Mouse (Mus musculus) heart, embryonic 11.5 days (tissue): ENCODE results near the gene Muc3a. TPM values are rescaled to one million over a fixed set of nuclear protein-coding genes. Genes with fewer than 3 reads are reported as not detected.
A peak's percentile ranks its signal among the peaks of the same experiment; 100 is the strongest.

ENCODE experiments used
- ATAC-seq: fragments of 200-750 bp; cut with Nextera tagmentation; replicated peaks from 2 replicates; pipeline ENCODE4 v1.8.0; 2017; ENCODE audit warnings: moderate library complexity; ENCODE audit not compliant: insufficient number of reproducible peaks, low FRiP score, low TSS enrichment
- H3K27ac ChIP-seq: fragments of 300-500 bp; sonication (generic); 2 replicates; pipeline ENCODE4 v1.5.1; 2014; ENCODE audit warnings: mild to moderate bottlenecking, low read depth, low read length
- H3K27me3 ChIP-seq: fragments of 300-500 bp; sonication (generic); 2 replicates; pipeline ENCODE4 v1.6.1; 2014; ENCODE audit warnings: mild to moderate bottlenecking, low read length, mixed read lengths; ENCODE audit not compliant: control insufficient read depth, insufficient read depth
- H3K36me3 ChIP-seq: fragments of 300-500 bp; sonication (generic); 2 replicates; pipeline ENCODE4 v1.6.1; 2014; ENCODE audit warnings: mild to moderate bottlenecking, low read length, moderate library complexity, mixed read lengths; ENCODE audit not compliant: control insufficient read depth, insufficient read depth
- H3K4me1 ChIP-seq: fragments of 300-500 bp; sonication (generic); 2 replicates; pipeline ENCODE4 v1.6.1; 2014; ENCODE audit warnings: low read length; ENCODE audit not compliant: control insufficient read depth, insufficient read depth
- H3K4me2 ChIP-seq: fragments of 300-500 bp; sonication (generic); 2 replicates; pipeline ENCODE4 v1.6.1; 2014; ENCODE audit warnings: mild to moderate bottlenecking, moderate library complexity
- H3K4me3 ChIP-seq: fragments of 300-500 bp; sonication (generic); 2 replicates; pipeline ENCODE4 v1.5.1; 2014; ENCODE audit warnings: low read depth, low read length
- H3K9ac ChIP-seq: fragments of 300-500 bp; sonication (generic); 2 replicates; pipeline ENCODE4 v1.6.1; 2014; ENCODE audit warnings: mild to moderate bottlenecking, low read depth, low read length, moderate library complexity
- H3K9me3 ChIP-seq: fragments of 300-500 bp; sonication (generic); replicated peaks from 2 replicates; pipeline ENCODE4 v1.6.1; 2016; ENCODE audit warnings: low read length; ENCODE audit not compliant: control insufficient read depth
- WGBS: fragments of 180-500 bp; shearing (Covaris S2); extraction: QIAGEN DNeasy Blood & Tissue Kit; methylation state at CpG from one replicate; pipeline ENCODE4 v1.1.7; 2014; ENCODE audit not compliant: insufficient replicate concordance; 5-methylcytosine and 5-hydroxymethylcytosine counted together
- polyA plus RNA-seq: library from polyadenylated mRNA; unstranded; fragments of >200 nt; fragmentation: Nextera tagmentation; extraction: Ambion mirVana; gene quantifications from 2 replicates; pipeline ENCODE4 v1.2.1, GENCODE M21; 2014

Gene Muc3a
- 0.27 and 0.45 TPM in 2 replicates for polyA plus RNA-seq

DNA sequence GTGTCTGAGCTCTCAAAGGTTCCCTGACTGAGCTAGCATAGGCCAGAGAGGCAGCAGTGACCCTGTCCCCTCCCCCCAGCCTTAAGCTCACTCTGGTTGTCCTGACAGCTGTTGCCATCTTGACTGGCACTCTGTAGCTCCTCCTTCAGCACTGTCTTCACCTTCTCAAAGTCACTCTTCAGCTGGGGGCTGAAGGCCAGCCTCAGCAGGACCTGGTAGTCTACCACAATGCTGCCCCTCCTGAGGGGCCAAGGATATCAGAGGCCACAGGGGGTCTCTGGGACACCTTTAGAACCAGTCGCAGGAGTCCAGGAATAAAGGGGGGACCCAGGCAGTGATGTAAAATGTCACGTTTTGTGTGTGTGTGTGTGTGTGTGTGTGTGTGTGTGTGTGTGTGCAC, at the start of gene Muc3a:
Muc3a (minus strand) TSS at position 101 of the 400 bp plus-strand sequence.
- Histone ChIP-seq H3K36me3 (no peaks in the 10 kb centered on the region), H3K9ac (no peak within 1 kb of the TSS), H3K27ac (no peak within 1 kb of the TSS), H3K4me2 (no peak within 1 kb of the TSS), H3K4me3 (no peak within 1 kb of the TSS), H3K4me1 (no peaks in the 10 kb centered on the region), H3K27me3 (no peaks in the 10 kb centered on the region; the same call in 1 of the 2 replicates), H3K9me3 (no peaks in the 10 kb centered on the region)
- 39% methylated on average over 2 of the region's 2 CpGs for WGBS
- no peak for ATAC-seq

DNA sequence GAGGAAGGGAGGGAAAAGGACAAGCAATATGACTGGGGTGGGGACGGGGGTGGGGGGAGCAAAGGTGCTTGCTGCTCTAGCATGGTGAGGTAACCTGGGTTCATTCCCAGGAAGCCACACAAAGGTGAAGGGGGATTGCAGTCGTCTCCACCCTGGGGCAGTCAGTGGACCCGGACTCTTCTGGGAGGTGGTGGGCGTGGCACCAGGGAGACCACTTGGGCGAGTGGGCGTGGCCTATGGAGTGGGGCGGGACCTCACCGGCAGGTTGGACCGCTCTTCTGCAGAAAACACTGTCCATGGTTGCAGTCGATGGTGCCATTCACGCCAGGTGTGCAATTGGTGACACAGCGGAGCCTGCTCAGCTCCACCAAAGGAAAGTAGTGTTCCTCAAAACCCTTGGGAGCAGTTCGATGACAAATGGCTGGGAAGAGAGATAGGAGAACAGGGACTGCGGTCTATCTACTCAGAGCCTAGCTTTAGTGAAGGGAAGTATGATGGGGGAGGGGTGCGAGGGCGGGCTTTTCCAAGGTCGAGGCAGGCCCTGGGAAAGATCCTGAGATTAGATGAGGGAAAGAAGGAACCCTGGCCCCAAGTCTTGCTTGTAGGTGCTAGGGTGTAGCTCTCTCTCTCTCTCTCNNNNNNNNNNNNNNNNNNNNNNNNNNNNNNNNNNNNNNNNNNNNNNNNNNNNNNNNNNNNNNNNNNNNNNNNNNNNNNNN, 917 bp downstream of the Muc3a start:
- H3K9me3 ChIP-seq, result no peaks in the 10 kb centered on the region
- H3K27ac ChIP-seq, result no peak overlapping the region
- H3K36me3 ChIP-seq, result no peaks in the 10 kb centered on the region
- H3K27me3 ChIP-seq, result no peaks in the 10 kb centered on the region; the same call in 1 of the 2 replicates
- ATAC-seq, result no peak
- H3K4me1 ChIP-seq, result no peaks in the 10 kb centered on the region
- no peak overlapping the region for H3K4me3 ChIP-seq
- no peak overlapping the region for H3K9ac ChIP-seq
- 14% methylated on average over 17 of the region's 17 CpGs for WGBS
- no peak overlapping the region for H3K4me2 ChIP-seq

DNA sequence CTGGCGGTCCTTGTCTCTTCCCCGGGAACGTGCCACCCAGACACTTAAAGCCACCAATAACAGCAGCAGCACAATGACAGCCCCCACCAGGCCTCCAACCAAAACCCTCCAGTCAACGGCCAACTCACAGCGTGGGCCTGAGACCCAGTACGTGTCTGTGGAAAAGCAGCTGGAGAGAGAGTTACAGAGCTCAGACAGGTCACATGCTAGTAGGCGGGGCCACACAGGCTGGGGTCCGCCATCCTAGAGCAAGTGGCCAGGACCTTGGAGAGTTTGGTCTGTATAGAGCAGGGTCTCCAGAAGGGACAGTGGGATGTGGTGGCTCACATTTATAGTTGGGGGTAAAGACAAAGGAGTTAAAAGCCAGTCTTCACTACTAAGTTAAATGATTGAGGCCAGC, 1.5 kb downstream of the Muc3a start:
- Histone ChIP-seq H3K9ac (no peak overlapping the region), H3K4me3 (no peak overlapping the region), H3K4me2 (no peak overlapping the region), H3K36me3 (no peaks in the 10 kb centered on the region), H3K4me1 (no peaks in the 10 kb centered on the region), H3K27ac (no peak overlapping the region), H3K27me3 (no peaks in the 10 kb centered on the region; the same call in 1 of the 2 replicates), H3K9me3 (no peaks in the 10 kb centered on the region)
- 0 out of 2 replicates have a peak, but pooled peaks have one; percentile 39 for ATAC-seq
- WGBS, result 59% methylated on average over 8 of the region's 8 CpGs

DNA sequence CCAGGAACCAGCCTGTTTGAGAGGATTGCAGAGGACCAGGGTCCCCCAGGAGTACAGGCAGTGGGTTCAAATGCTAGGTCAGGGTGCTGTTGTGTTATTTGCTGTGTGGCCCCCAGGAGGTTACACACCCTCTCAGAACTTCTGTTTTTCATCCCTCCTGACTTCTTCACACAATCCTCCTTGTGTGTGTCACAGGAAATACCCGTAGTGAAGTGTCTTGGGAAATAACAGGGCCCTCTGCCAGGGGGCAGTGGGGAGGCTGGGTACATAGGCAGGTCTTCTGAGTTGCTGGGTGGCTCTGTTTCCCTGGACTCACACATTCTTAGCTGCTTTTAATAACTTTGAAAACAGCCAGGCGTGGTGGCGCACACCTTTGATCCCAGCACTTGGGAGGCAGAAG, 6.9 kb downstream of the Muc3a start:
- 83% methylated on average over 3 of the region's 3 CpGs for WGBS
- no peak overlapping the region for H3K9ac ChIP-seq
- no peak overlapping the region for H3K27ac ChIP-seq
- no peaks in the 10 kb centered on the region for H3K9me3 ChIP-seq
- no peaks in the 10 kb centered on the region for H3K4me1 ChIP-seq
- H3K4me2 ChIP-seq, result no peak overlapping the region
- H3K4me3 ChIP-seq, result no peak overlapping the region
- H3K27me3 ChIP-seq, result no peaks in the 10 kb centered on the region; the same call in 1 of the 2 replicates
- no peaks in the 10 kb centered on the region for H3K36me3 ChIP-seq
- no peak for ATAC-seq

DNA sequence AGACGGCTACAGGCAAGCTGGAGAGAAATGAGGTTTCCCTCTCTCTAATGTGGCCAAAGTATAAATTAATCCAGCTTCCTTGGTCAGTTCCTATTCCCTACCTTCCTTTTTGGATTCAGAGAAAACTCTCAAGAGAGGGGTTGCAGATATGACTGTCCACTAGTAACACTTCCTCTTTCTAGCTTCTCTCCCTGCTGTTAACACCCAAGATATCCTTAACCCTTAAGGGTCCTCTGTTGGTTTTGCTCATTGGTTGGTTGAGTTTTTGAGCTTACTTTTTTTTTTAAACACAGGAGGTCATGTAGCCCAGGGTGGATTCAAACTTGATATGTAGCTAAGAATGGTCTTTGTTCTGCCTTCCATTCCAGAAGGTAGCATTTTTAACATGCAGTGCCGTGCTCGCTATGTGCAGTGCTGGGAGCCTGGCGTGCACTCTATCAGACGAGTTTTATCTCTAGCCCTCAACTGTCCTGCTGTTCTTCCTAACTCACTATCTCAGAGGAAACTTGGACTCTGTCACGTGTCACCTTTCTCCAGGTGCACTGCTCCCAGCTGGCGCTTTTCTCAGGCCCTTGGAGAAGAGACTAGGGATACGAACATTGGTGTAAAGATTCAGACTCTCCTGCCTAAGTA, 17.6 kb downstream of the Muc3a start:
- WGBS, result 37% methylated on average over 8 of the region's 8 CpGs
- no peak for ATAC-seq
- no peak overlapping the region for H3K9ac ChIP-seq

DNA sequence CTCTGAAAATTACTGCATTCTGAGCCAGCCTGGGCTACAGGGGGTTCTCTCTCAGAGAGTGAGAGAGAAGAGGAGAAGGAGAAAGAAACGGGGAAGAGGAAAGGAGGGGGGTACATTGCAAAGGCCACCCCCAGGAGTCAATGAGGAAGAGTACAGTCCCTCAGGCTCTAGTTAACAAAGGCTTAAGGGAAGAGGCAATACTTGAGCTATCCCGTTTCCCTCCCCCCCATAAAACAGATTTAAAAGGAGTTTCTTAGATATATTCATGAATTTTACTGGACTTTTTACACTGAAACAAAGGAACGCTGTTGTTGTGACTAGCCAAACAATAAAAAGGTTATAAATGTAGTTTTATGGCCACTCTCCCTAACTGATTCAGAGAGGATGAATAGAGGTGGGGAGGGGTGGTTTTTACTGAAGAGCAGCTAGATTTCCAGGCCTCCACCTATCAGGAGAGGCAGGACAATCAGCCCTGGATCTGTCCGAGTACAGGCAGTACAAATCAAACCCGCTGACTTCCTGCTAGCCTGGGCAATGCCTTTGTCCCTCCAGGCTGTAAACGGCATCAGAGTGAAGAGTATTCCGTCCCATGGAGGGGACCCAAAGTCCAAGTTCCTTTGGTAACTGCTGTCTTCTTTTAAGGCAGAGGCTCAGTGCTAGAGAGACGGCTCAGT, 18.8 kb downstream of the Muc3a start:
- WGBS, result 68% methylated on average over 8 of the region's 8 CpGs
- Histone ChIP-seq H3K9me3 (no peaks in the 10 kb centered on the region), H3K4me2 (no peak overlapping the region), H3K36me3 (no peaks in the 10 kb centered on the region), H3K27me3 (no peaks in the 10 kb centered on the region), H3K27ac (no peak overlapping the region), H3K9ac (no peak overlapping the region), H3K4me1 (no peaks in the 10 kb centered on the region), H3K4me3 (no peak overlapping the region)
- no peak for ATAC-seq

More for the DNA sequence above, 17.6 kb downstream of the Muc3a start:
- no peak overlapping the region for H3K4me3 ChIP-seq
- H3K36me3 ChIP-seq, result no peaks in the 10 kb centered on the region
- H3K27me3 ChIP-seq, result no peaks in the 10 kb centered on the region
- H3K4me1 ChIP-seq, result no peaks in the 10 kb centered on the region
- no peaks in the 10 kb centered on the region for H3K9me3 ChIP-seq
- H3K27ac ChIP-seq, result no peak overlapping the region
- H3K4me2 ChIP-seq, result no peak overlapping the region

DNA sequence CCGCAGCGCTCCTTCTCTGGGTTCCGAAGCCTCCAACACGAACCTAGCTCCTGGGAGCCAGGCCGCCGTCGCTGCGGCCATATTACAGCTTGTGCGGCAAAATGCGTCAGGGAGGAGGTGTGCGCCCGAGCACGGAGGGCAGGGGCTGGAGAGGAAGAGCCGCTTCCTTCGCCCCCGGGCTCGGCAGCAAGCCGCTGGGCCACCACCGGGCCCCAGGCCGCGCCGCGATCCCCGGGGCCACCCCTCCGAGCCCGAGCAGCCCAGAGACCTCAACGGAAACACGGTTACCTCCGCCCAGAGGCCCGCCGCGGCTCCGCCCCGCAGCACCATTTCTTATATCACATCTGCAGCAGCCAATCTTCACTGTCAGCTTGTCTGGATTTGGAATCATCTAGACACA, 22.9 kb downstream of the Muc3a start:
- H3K4me2 ChIP-seq, result peak overlapping the region; percentile 84
- no peaks in the 10 kb centered on the region for H3K4me1 ChIP-seq
- peak overlapping the region; percentile 60 for H3K4me3 ChIP-seq
- H3K9me3 ChIP-seq, result no peaks in the 10 kb centered on the region
- no peaks in the 10 kb centered on the region for H3K36me3 ChIP-seq
- peak overlapping the region; percentile 80 for H3K9ac ChIP-seq
- 2% methylated on average over 34 of the region's 34 CpGs for WGBS
- no peaks in the 10 kb centered on the region for H3K27me3 ChIP-seq
- no peak for ATAC-seq
- no peak overlapping the region for H3K27ac ChIP-seq

DNA sequence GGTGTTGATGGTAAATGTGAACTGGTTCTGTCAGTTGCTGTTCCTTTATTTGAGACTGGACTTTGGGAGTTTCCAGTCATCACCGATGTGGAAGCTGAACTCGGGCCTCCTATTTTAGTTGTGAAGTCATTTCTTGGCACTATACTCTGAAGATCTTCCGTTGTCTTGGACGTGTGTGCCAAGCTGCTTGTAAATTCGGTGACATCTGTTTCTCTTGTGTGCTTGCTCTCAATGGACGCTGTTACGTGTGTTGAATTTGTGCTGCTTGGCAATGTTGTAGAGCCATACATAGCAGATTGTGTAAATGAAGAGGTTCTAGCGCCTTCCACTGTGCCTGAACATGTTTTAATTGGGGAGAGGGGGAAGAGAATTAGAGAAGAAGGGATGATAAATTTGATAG, 26.8 kb downstream of the Muc3a start:
- 85% methylated on average over 8 of the region's 8 CpGs for WGBS
- Histone ChIP-seq H3K4me2 (no peak overlapping the region), H3K36me3 (no peaks in the 10 kb centered on the region), H3K4me1 (no peaks in the 10 kb centered on the region), H3K9me3 (no peaks in the 10 kb centered on the region), H3K9ac (no peak overlapping the region), H3K27ac (no peak overlapping the region), H3K27me3 (no peaks in the 10 kb centered on the region), H3K4me3 (no peak overlapping the region)
- ATAC-seq, result no peak
